Mouse (Mus musculus): ENCODE results near the gene Gsta1. TPM values are rescaled to one million over a fixed set of nuclear protein-coding genes. Genes with fewer than 3 reads are reported as not detected.

The Gsta1 gene
- total and polyA plus RNA-seq, 3 experiments: not detected

DNA sequence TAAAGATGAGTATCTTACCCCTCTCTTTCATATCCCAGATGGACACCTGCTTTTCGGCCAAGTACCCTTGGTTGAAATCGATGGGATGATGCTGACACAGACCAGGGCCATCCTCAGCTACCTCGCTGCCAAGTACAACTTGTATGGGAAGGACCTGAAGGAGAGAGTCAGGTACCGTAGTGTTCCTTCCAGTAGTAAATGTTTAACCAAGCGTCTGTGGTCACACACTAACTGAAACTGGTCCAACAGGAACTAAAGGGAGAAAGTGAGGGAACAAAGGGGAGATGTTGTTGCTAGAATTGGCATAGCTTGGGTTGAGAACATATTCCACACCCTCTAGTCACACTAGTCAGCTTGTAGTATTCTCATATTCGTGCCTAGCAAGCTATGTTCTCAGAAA lies 26.3 kb upstream of the Gsta1 start:
- DNase-seq (ENCODE audit: low read depth, low spot score): no peak
- no peaks in the 10 kb centered on the region for H3K4me1 ChIP-seq (ENCODE audit: control insufficient read depth in 1 of 2, insufficient read depth in 2 of 2, low read length in 2 of 2)
- no peak overlapping the region for H3K4me3 ChIP-seq (ENCODE audit: control insufficient read depth in 1 of 2, insufficient read depth in 1 of 2, low read depth in 2 of 2, low read length in 2 of 2)
- no peaks in the 10 kb centered on the region for H3K27me3 ChIP-seq (ENCODE audit: control insufficient read depth in 1 of 2, insufficient read depth in 2 of 2, low read length in 2 of 2)
- TF ChIP-seq RAD21 (IDR thresholded peaks at IDR 0.05; ENCODE audit: low read depth, low read length) (no peak), ZNF384 (IDR thresholded peaks at IDR 0.05; ENCODE audit: low read depth, low read length) (no peak), SIN3A (IDR thresholded peaks at IDR 0.05; ENCODE audit: low read length) (no peak), MAZ (IDR thresholded peaks at IDR 0.05; ENCODE audit: low read depth, low read length) (no peak), CTCF (IDR thresholded peaks at IDR 0.05 in 2 of 3, conservative IDR thresholded peaks at IDR 0.05 in 1 of 3; ENCODE audit: control insufficient read depth in 1 of 3, insufficient read depth in 1 of 3, low read depth in 2 of 3, low read length in 3 of 3, poor library complexity in 1 of 3, severe bottlenecking in 1 of 3) (no peak), ZC3H11A (IDR thresholded peaks at IDR 0.05; ENCODE audit: low read depth, low read length) (no peak), POLR2A (IDR thresholded peaks at IDR 0.05; ENCODE audit: control insufficient read depth in 1 of 2, insufficient read depth in 1 of 2, low read depth in 1 of 2, low read length in 2 of 2, poor library complexity in 1 of 2) (no peak), EP300 (IDR thresholded peaks at IDR 0.05; ENCODE audit: low read depth in 1 of 2, low read length in 2 of 2) (no peak), UBTF (IDR thresholded peaks at IDR 0.05; ENCODE audit: borderline replicate concordance, insufficient read depth, low read depth, low read length) (no peak), KAT2A (conservative IDR thresholded peaks at IDR 0.05; ENCODE audit: low read depth, low read length) (no peak), ZKSCAN1 (IDR thresholded peaks at IDR 0.05; ENCODE audit: low read depth, low read length) (no peak), USF2 (IDR thresholded peaks at IDR 0.05; ENCODE audit: borderline replicate concordance in 1 of 2, insufficient read depth in 1 of 2, low read depth in 1 of 2, low read length in 2 of 2) (no peak), CHD2 (IDR thresholded peaks at IDR 0.05; ENCODE audit: low read length) (no peak), GABPA (IDR thresholded peaks at IDR 0.05; ENCODE audit: low read depth, low read length) (no peak), MEF2A (IDR thresholded peaks at IDR 0.05; ENCODE audit: extremely low read depth, insufficient replicate concordance, low read depth, low read length, poor library complexity, severe bottlenecking) (no peak), MYC (IDR thresholded peaks at IDR 0.05; ENCODE audit: low read depth, low read length) (no peak), RCOR1 (IDR thresholded peaks at IDR 0.05; ENCODE audit: low read depth, low read length) (no peak), MAX (IDR thresholded peaks at IDR 0.05; ENCODE audit: low read length) (no peak)
- H3K27ac ChIP-seq (ENCODE audit: control insufficient read depth, low read depth, low read length): no peak overlapping the region
- no peaks in the 10 kb centered on the region for H3K79me2 ChIP-seq (ENCODE audit: control insufficient read depth, insufficient read depth, low read length, poor library complexity)
- no peaks in the 10 kb centered on the region for H3K9me3 ChIP-seq (replicated peaks; ENCODE audit: insufficient read depth, low read length)
- H3K9ac ChIP-seq (ENCODE audit: control insufficient read depth, low read depth, low read length, poor library complexity, severe bottlenecking): no peak overlapping the region
- H3K36me3 ChIP-seq (ENCODE audit: control insufficient read depth in 1 of 2, insufficient read depth in 2 of 2, low read length in 2 of 2): no peaks in the 10 kb centered on the region; a peak in 1 of 4 replicates

DNA sequence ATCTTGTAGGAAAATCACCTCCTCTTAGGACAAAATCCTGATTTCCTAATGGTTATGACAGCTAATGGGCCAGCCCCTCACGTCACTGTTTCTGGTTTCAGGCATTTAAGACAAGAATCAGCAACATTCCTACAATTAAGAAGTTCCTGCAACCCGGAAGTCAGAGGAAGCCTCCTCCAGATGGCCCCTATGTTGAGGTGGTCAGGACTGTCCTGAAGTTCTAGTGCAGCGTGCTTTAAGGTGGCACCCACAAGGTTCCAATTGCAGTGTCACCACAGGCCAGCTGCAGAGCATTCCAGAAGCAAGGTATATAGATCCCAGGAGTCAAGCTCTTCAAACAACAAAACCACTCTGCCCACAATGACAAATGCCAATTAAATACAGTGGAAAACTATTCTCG lies 21.5 kb upstream of the Gsta1 start:
- Histone ChIP-seq H3K27me3 (ENCODE audit: control insufficient read depth in 1 of 2, insufficient read depth in 2 of 2, low read length in 2 of 2) (no peaks in the 10 kb centered on the region), H3K4me1 (ENCODE audit: control insufficient read depth in 1 of 2, insufficient read depth in 2 of 2, low read length in 2 of 2) (peaks cover 5 to 11% of the 10 kb centered on the region in 2 experiments)
- TF ChIP-seq TBP (IDR thresholded peaks at IDR 0.05; ENCODE audit: low read depth, low read length) (no peak), RAD21 (IDR thresholded peaks at IDR 0.05; ENCODE audit: low read depth, low read length) (no peak), ZNF384 (IDR thresholded peaks at IDR 0.05; ENCODE audit: low read depth, low read length) (no peak), JUND (IDR thresholded peaks at IDR 0.05; ENCODE audit: low read depth, low read length) (no peak), MAZ (IDR thresholded peaks at IDR 0.05; ENCODE audit: low read depth, low read length) (no peak), POLR2AphosphoS5 (IDR thresholded peaks at IDR 0.05; ENCODE audit: borderline replicate concordance, low read depth, low read length) (no peak), SMC3 (IDR thresholded peaks at IDR 0.05; ENCODE audit: low read depth, low read length) (no peak), USF1 (IDR thresholded peaks at IDR 0.05; ENCODE audit: low read depth, low read length) (no peak), BHLHE40 (IDR thresholded peaks at IDR 0.05; ENCODE audit: borderline replicate concordance, low read depth, low read length) (no peak), KAT2A (conservative IDR thresholded peaks at IDR 0.05; ENCODE audit: low read depth, low read length) (no peak), MXI1 (IDR thresholded peaks at IDR 0.05; ENCODE audit: low read depth, low read length) (no peak), MAX (IDR thresholded peaks at IDR 0.05; ENCODE audit: low read length) (no peak), NRF1 (IDR thresholded peaks at IDR 0.05; ENCODE audit: insufficient read depth, low read depth, low read length, poor library complexity, severe bottlenecking) (no peak), MYB (IDR thresholded peaks at IDR 0.05; ENCODE audit: low read depth, low read length) (no peak), MYC (IDR thresholded peaks at IDR 0.05; ENCODE audit: low read depth, low read length) (no peak), CHD1 (IDR thresholded peaks at IDR 0.05; ENCODE audit: low read depth, low read length) (no peak), TCF12 (IDR thresholded peaks at IDR 0.05; ENCODE audit: low read depth, low read length) (no peak), HCFC1 (IDR thresholded peaks at IDR 0.05; ENCODE audit: low read depth, low read length) (no peak), CHD2 (IDR thresholded peaks at IDR 0.05; ENCODE audit: low read length) (no peak)

More for the DNA sequence above, 21.5 kb upstream of the Gsta1 start:
- Histone ChIP-seq H3K9ac (ENCODE audit: control insufficient read depth, low read depth, low read length, poor library complexity, severe bottlenecking) (no peak overlapping the region), H3K9me3 (replicated peaks; ENCODE audit: insufficient read depth, low read length) (no peaks in the 10 kb centered on the region), H3K27ac (ENCODE audit: control insufficient read depth, low read depth, low read length) (no peak overlapping the region), H3K79me2 (ENCODE audit: control insufficient read depth, insufficient read depth, low read length, poor library complexity) (no peaks in the 10 kb centered on the region), H3K36me3 (ENCODE audit: control insufficient read depth in 1 of 2, insufficient read depth in 2 of 2, low read length in 2 of 2) (peaks cover 0 to 6% of the 10 kb centered on the region in 2 experiments; a peak in 2 of 4 replicates), H3K4me3 (ENCODE audit: control insufficient read depth in 1 of 2, insufficient read depth in 1 of 2, low read depth in 2 of 2, low read length in 2 of 2) (no peak overlapping the region)
- no peak for DNase-seq (ENCODE audit: low read depth, low spot score)

All from MEL (cell line).